Mouse (Mus musculus): ENCODE data around the gene Tango2. TPM values are rescaled to one million over a fixed set of nuclear protein-coding genes. Genes with fewer than 3 reads are reported as not detected.
"Not testable (repeated sequence)": the region's sequence is repeated elsewhere in the genome, so short reads cannot be mapped to it uniquely, and the experiment has no call there.

Gene Tango2
- total RNA-seq, 2 experiments from 2014 or later, result 147 TPM

- intact Hi-C loops (cut with DNase I), result loop anchor here (2.0 to 5.0 kb wide), 4 partner anchors 42 to 147 kb away; partner anchors contain the start of genes Comt, Gnb1l, Rtl10 and Txnrd2
- no peak for DNase-seq (ENCODE audit: low spot score)
Observed at GRCm38 (mm10) chr16:18349761-18350325, 1.9 kb upstream of the Tango2 start.

GRCm38 (mm10) chr16:18348601-18349175 lies 785 bp upstream of the Tango2 start:
- intact Hi-C loops (cut with DNase I), result loop anchor here (5.0 kb wide), 3 partner anchors 44 to 149 kb away; partner anchors contain the start of genes Comt, Gnb1l, Rtl10 and Txnrd2
- no peak for DNase-seq (ENCODE audit: low spot score)

- intact Hi-C loops (cut with DNase I), result loop anchor here (1.0 to 5.0 kb wide), 4 partner anchors 47 to 152 kb away; partner anchors contain the start of genes Comt, Gnb1l, Rtl10 and Txnrd2
Observed at GRCm38 (mm10) chr16:18345243-18345642, 2.7 kb downstream of the Tango2 start.

GRCm38 (mm10) chr16:18343778-18344177 lies 4.1 kb downstream of the Tango2 start:
- peak; percentile 93 for DNase-seq (ENCODE audit: low spot score)
- intact Hi-C loops (cut with DNase I), result no loop called here

More at GRCm38 (mm10) chr16:18345243-18345642, 2.7 kb downstream of the Tango2 start:
- DNase-seq (ENCODE audit: low spot score), result peak; percentile 64

- intact Hi-C loops (cut with DNase I), result no loop called here
- no peak for DNase-seq (ENCODE audit: low spot score)
Observed at GRCm38 (mm10) chr16:18342650-18343570, 5.0 kb downstream of the Tango2 start.

DNA sequence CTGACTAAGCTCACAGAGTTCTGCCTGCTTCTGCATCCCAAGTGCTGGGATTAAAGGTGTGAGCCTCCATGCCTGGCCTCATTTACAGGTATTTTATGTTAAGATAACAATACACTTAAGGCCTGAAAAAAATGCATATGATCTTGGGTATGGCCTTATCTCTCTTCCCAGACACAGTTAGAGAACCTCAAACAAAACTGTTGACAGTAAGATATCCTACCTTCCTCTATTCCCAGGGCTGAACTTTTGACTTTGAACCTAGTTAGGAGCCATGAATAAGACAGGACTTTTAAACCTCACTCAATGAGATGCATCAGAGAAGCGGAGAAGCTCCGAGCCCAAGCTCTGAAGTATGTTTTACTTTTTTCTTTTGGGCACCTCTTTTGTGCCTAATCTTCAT lies 5.8 kb downstream of the Tango2 start:
- DNase-seq (ENCODE audit: low spot score), result no peak
- intact Hi-C loops (cut with DNase I), result no loop called here

- no peak for DNase-seq (ENCODE audit: low spot score)
- intact Hi-C loops (cut with DNase I), result no loop called here
Observed at GRCm38 (mm10) chr16:18341605-18342004, 6.3 kb downstream of the Tango2 start.

GRCm38 (mm10) chr16:18339866-18340265 lies 8.0 kb downstream of the Tango2 start:
- DNase-seq (ENCODE audit: low spot score), result peak; percentile 43
- intact Hi-C loops (cut with DNase I), result no loop called here

DNA sequence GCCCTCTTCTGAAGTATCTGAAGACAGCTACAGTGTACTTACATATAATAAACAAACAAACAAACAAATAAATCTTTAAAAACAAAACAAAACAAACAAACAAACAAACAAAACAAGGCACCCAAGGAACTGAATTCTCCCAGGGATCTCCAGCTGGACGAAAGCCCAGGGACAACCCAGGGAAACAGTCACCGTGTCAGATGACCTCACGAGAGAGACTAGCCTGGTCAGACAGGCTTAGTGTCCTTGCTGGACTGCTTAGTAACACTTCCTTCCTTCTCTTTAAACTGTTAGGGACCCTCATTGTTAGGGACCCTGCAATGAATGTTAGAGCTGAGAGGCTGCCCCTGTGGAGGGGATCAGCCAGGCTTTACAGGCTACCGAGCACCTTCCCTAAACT lies 10.6 kb downstream of the Tango2 start:
- intact Hi-C loops (cut with DNase I), result no loop called here
- no peak for DNase-seq (ENCODE audit: low spot score)

- DNase-seq (ENCODE audit: low spot score), result no peak
- intact Hi-C loops (cut with DNase I), result no loop called here
Observed at GRCm38 (mm10) chr16:18335981-18336380, 11.9 kb downstream of the Tango2 start.

DNA sequence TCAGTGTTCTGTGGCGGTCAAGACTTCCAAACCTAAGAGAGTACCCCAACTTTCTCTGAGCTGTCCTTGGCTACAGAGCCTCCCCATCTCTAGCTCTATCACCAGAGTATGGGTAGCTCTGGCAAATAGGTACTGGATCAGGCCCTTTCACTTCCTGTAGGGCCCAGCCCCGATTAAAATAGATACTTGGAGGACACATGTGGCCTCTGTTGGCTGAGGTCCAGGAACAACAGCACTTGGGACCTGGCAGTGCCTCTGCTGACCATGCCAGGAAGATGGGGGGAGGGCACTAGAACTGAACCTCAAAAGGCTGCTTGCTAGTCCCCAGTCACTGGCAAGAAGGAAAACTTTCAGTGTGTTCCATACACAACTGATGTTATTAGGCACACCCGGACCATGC lies 13.9 kb downstream of the Tango2 start:
- DNase-seq (ENCODE audit: low spot score), result no peak
- intact Hi-C loops (cut with DNase I), result no loop called here

DNA sequence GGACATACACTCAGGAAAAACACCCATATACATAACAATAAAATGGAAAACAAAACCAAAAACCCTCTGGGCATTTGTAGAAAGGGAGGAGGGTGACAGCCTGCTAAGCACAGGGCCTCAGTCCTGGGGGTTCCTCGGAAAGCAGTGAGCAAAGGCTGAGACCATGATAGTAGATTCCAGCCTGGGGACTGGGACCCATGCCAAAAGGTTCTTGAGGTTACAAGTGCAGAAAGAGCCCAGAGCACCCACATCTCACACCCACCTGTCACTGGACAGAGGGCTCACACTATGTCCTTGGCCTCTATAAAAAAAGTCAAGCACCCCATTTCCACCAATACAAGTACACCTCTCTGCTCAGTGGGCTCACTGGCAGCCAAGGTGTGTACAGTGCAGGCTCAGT lies 19.4 kb downstream of the Tango2 start:
- no peak for DNase-seq (ENCODE audit: low spot score)
- intact Hi-C loops (cut with DNase I), result no loop called here

- intact Hi-C loops (cut with DNase I), result no loop called here
- no peak for DNase-seq (ENCODE audit: low spot score)
Observed at GRCm38 (mm10) chr16:18327936-18328335, 20.0 kb downstream of the Tango2 start.

GRCm38 (mm10) chr16:18325741-18326140 lies 22.2 kb downstream of the Tango2 start:
- intact Hi-C loops (cut with DNase I), result no loop called here
- DNase-seq (ENCODE audit: low spot score), result no peak

GRCm38 (mm10) chr16:18324031-18324430 lies 23.9 kb downstream of the Tango2 start:
- DNase-seq (ENCODE audit: low spot score), result no peak
- intact Hi-C loops (cut with DNase I), result no loop called here

- no peak for DNase-seq (ENCODE audit: low spot score)
- intact Hi-C loops (cut with DNase I), result no loop called here
Observed at GRCm38 (mm10) chr16:18323460-18323859, 24.4 kb downstream of the Tango2 start.

GRCm38 (mm10) chr16:18321443-18321842 lies 26.5 kb downstream of the Tango2 start:
- intact Hi-C loops (cut with DNase I), result no loop called here
- DNase-seq (ENCODE audit: low spot score), result no peak

DNA sequence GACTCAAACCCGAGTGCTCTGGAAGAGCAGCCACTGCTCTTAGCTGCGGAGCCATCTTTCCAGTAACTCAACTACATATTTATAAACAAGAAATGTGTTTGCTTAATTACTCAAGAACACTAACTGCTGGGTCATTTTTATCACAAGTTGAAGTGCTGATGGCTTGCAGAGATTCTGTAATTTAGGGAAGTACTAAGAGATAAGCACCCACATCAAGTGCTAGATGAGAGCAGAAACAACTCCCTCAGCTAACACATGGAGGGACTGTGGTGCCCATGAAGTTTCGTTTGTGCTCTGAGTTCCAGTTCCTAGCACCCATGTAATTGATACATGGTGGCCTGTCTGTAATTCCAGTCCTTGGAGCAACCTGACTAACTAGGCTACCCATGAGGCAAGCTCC lies 28.9 kb downstream of the Tango2 start:
- intact Hi-C loops (cut with DNase I), result no loop called here
- no peak for DNase-seq (ENCODE audit: low spot score)

GRCm38 (mm10) chr16:18308159-18308558 lies 39.7 kb downstream of the Tango2 start:
- intact Hi-C loops (cut with DNase I), result no loop called here
- no peak for DNase-seq (ENCODE audit: low spot score)

DNA sequence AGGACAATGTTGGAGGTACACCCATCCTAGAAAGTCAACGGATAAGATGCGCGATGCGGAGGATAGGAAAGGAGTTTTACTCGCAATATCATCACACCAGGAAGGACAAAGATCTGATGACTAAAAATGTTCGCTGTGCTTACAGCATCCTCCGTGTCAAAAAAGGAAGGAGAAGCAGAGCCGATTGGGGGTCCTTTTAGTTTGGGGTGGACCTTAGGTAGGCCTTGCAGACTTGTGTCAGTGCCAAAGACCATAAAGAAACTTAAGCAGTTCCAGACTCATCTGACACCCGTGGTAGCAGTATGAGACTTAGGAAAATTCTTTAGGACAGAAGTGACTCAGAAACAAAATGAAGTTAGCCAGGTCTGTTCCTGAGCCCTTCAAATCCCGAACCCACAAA lies 58.3 kb downstream of the Tango2 start:
- intact Hi-C loops (cut with DNase I), result loop anchor here (5.0 to 10.0 kb wide), 2 partner anchors 37 to 125 kb away; no protein-coding TSS in a partner anchor

More for the DNA sequence above, 58.3 kb downstream of the Tango2 start:
- not testable (repeated sequence) for DNase-seq (ENCODE audit: low spot score)

Measured in heart, postnatal 25 days (tissue).